Mouse (Mus musculus) G1E-ER4 (cell line): ENCODE results near the gene Prkab2. TPM values are rescaled to one million over a fixed set of nuclear protein-coding genes. Genes with fewer than 3 reads are reported as not detected.

Experiments
- GATA1 ChIP-seq: IDR thresholded peaks from one replicate; pipeline ENCODE4 v1.8.0; 2012; ENCODE audit warnings: low read length, inconsistent platforms
- polyA plus RNA-seq: library from polyadenylated mRNA; stranded (reverse); fragments of >175 nt; gene quantifications from 2 replicates; pipeline ENCODE4 v1.2.3, GENCODE M21; 2012

Prkab2 gene
- polyA plus RNA-seq, 1 experiment = 0.84 TPM

DNA sequence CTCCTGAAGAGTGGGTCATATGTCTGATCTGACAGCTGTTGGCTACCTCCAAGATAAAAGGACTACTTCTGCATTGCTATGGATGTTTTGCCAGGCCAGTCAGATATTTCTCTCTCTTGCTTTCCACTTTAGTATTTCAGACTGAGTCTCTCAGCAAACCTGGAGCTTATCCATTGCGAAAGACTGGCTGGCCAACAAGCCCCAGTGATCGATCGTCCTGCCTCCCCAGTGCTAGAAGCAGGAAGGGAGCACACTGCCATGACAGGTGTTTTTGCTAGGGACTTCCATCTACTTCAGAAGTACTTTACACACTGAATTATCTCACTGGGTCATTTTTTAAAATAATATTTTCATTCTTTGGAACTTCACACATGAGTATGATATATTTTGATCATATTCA, 20.4 kb downstream of the Prkab2 start:
- TF ChIP-seq GATA1 = no peak

DNA sequence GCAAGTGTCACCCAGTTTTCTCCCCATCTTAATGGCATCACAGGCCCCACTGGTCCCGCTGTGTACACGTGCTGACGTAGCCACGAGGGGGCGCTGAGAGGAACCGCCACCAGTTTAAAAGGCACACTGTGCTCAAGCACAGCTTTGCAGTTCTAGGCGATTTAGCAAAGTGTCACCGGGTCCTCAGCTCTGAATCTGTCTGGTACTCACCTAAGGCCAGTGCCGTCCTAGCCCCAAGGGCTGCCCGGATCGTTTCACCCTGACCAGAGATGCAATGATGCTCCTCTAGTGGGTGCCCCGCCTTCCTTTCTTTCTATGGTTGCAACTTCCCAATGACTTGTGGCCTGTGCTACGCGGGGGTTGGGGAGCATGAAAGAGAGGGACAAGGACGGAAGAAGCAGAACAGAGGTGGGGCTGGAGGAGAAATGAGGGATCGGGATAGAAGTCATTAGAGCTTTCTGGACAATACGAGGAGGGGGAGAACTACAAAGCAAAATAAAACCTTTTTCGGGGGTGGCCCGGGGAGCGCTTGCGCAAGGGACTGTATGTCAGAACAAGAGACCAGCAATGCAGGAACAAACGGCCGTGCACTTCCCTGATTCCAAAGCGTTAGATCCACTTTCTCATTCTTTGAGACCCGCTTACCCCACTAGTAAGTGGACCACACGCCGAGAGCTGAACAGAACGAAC, 22.8 kb downstream of the Prkab2 start:
- TF ChIP-seq GATA1 = no peak

- TF ChIP-seq GATA1 = no peak
Observed at GRCm38 (mm10) chr3:97681321-97682158, 23.5 kb downstream of the Prkab2 start.

GRCm38 (mm10) chr3:97682159-97682502, 24.1 kb downstream of the Prkab2 start:
- no peak for TF ChIP-seq GATA1

DNA sequence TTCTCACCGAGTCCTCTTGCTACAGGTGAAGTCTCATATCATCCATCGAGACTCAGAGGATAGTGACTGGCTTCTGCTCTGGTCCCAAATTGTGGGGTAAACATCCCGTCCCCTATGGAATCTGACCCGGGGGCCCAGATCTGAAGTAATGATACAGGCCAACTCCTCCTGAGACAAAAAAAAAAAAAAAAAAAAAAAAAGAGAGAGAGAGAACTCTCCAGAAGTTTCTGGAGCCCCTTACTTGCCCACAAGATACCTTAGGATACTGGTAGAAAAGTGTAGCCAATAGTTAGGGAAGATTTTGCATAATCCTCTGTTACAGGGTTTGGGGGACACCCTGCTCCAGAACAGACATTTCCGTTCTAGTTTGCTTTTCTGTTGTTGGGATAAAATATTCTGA, 24.6 kb downstream of the Prkab2 start:
- TF ChIP-seq GATA1 = no peak

GRCm38 (mm10) chr3:97683560-97684195, 25.7 kb downstream of the Prkab2 start:
- TF ChIP-seq GATA1 = no peak

GRCm38 (mm10) chr3:97686372-97687117, 28.6 kb downstream of the Prkab2 start:
- no peak for TF ChIP-seq GATA1

DNA sequence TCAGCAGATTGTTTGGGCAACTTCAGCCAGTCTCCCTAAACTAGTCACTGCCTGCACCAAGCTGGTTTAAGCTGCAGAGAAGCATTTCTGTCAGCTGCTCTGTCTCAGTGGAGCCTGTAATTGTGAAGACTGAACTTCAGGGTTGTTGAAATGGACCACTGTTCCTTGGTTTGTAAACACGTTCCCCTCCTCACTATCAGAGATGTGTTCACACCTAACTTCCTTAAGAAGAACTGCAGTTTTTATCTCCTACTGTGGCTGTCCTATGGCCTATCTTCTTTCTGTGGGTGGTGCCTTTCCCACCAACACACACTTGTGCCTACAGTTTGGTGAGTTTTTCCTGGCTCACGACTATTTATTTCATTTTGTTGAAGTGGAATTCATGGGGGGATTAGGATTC, 31.3 kb downstream of the Prkab2 start:
- TF ChIP-seq GATA1 = no peak

GRCm38 (mm10) chr3:97690590-97690989, 32.6 kb downstream of the Prkab2 start:
- TF ChIP-seq GATA1 = no peak

DNA sequence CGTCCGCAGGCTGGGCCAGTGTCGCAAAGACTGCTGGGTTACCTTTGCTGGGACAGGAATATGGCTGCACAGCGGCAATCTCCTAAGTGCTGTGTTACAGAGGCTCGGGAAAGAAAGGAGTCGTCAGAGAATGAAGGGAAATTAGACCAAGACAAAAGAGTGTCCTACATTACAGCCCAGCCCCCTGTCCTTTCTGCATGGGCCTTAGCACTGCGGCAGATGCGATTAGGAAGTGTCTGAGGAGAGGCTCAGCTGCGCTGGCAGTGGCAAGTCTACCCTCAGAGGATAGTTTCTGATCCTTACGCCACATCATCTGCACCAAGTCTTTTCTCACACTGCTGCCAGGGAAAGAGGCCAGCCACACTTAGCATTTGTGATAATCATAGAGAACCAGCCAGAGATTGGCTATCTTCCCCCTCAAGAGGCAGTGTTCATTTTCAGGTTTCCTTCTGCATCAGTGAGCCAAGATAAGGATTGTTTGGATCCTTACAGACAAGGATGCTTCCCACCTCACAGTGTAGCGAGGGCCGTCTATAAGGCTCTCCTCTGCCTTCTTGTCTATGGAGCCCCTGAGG, 33.5 kb downstream of the Prkab2 start:
- TF ChIP-seq GATA1 = no peak

- TF ChIP-seq GATA1 = no peak
Observed at GRCm38 (mm10) chr3:97693806-97694205, 35.8 kb downstream of the Prkab2 start.

GRCm38 (mm10) chr3:97696866-97697265, 38.9 kb downstream of the Prkab2 start:
- TF ChIP-seq GATA1 = no peak

GRCm38 (mm10) chr3:97697291-97697690, 39.3 kb downstream of the Prkab2 start:
- no peak for TF ChIP-seq GATA1

DNA sequence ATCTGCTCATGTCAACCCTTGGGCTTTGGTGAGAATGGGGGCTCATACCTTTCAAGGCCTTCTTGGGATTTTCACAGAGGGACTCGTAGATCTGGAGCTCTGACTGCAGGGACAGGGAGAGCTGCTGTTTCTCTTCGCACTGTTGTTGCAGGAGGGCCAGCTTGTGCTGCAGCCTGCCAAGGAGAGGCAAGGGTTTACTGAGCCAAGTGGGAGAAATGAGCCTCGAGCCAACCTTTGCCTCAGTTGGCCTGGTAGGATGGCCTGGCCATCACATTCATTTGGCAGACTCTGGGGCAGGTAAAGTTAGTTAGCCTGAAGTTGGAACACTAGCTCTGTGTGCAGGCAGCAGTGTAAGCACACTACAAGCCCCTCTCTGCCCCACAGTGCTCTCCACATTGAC, 41.1 kb downstream of the Prkab2 start:
- TF ChIP-seq GATA1 = no peak

- TF ChIP-seq GATA1 = no peak
Observed at GRCm38 (mm10) chr3:97701198-97701597, 43.2 kb downstream of the Prkab2 start.
